ENCODE assay signal across 11 mouse cellular contexts in the genomic region with DNA sequence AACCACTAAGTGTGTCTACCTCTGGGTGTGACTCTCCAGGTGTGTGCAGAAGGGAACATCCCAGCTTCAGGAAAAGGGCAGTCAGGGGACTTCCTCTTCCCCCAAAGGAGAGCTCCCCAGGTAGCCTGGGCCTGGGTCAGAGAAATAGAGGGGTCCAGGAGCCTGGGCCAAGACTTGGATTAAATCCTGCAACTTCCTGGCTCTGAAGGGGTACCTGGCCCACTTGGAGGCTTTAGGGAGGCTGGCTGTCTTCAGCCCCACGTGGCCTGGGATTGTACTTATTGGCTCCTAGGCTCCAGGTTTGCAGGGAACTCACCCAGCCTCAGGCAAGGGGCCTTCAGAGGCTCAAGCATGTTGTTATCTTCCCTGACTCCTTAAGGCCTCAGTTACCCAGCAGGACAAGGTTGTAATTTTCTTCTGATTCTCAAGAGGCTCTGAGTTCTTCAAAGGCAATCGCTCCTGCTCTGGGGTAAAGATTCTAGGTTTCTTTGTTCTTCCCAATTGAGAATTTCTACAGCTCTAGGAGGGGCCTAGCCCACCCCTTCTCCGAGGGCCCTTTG. TPM values are rescaled to one million over a fixed set of nuclear protein-coding genes. Genes with fewer than 3 reads are reported as not detected.
DNase-seq lines count a peak whose midpoint lies in the region; ATAC-seq lines count a peak whose summit lies in the region.
"Had no signal": no experiment of that assay in that cellular context is flagged by ENCODE, and none has a peak within 500 bp of the region (broad histone marks: within the 10 kb centered on the region; RNA-seq: fewer than 3 reads in every experiment).

No protein-coding gene starts in this region.

- H3K36me3 ChIP-seq in heart, embryonic 13.5 days, result no peaks in the 10 kb centered on the region
- no peaks in the 10 kb centered on the region for H3K36me3 ChIP-seq in stomach, embryonic 16.5 days (ENCODE audit: control insufficient read depth, insufficient read depth, low read length)

- peaks cover 26% of the 10 kb centered on the region for H3K27me3 ChIP-seq in heart, embryonic 13.5 days (replicated peaks)
- no peaks in the 10 kb centered on the region for H3K27me3 ChIP-seq in stomach, embryonic 16.5 days (ENCODE audit: control insufficient read depth, insufficient read depth, low read length)

- H3K4me1 ChIP-seq in heart, embryonic 13.5 days, result peaks cover 60% of the 10 kb centered on the region
- H3K4me1 ChIP-seq in stomach, embryonic 16.5 days (ENCODE audit: control insufficient read depth, insufficient read depth, low read length), result peaks cover 26% of the 10 kb centered on the region; the same call in 1 of the 2 replicates

- H3K4me2 ChIP-seq in heart, embryonic 13.5 days, result peak overlapping the region; percentile 50
- no peak overlapping the region for H3K4me2 ChIP-seq in stomach, embryonic 16.5 days (ENCODE audit: low read depth, low read length)

- 27% methylated on average over 3 of the region's 3 CpGs for WGBS in heart, embryonic 13.5 days
- WGBS in stomach, embryonic 16.5 days, result 44% methylated on average over 3 of the region's 3 CpGs

- no peak for ATAC-seq in heart, embryonic 13.5 days (ENCODE audit: extremely low read depth, insufficient number of reproducible peaks, low FRiP score, low TSS enrichment)
- no peak for ATAC-seq in stomach, embryonic 16.5 days (ENCODE audit: insufficient read depth, low FRiP score)

- H3K9ac ChIP-seq in heart, embryonic 13.5 days, result peak overlapping the region; percentile 63
- H3K9ac ChIP-seq in stomach, embryonic 16.5 days (ENCODE audit: low read length), result peak overlapping the region; percentile 40

- H3K4me3 ChIP-seq in heart, embryonic 13.5 days, result no peak overlapping the region
- H3K4me3 ChIP-seq in stomach, embryonic 16.5 days (replicated peaks; ENCODE audit: low read length), result no peak overlapping the region

- peak overlapping the region; percentile 92 for H3K27ac ChIP-seq in heart, embryonic 13.5 days (replicated peaks)
- peak overlapping the region; percentile 75 for H3K27ac ChIP-seq in stomach, embryonic 16.5 days (ENCODE audit: low read length)

- DNase-seq in heart, adult 8-10 months (ENCODE audit: low spot score), result no peak
- peak; percentile 30 to 78 for DNase-seq in spleen, postnatal 4 days (ENCODE audit: low spot score in 2 of 2)
- DNase-seq in spleen, adult 18-20 months, result no peak
- peak; percentile 63 for DNase-seq in liver
- no peak for DNase-seq in adrenal gland, postnatal 14 days
- no peak for DNase-seq in gastrocnemius, adult 18-20 months (ENCODE audit: low spot score)

- H3K9me3 ChIP-seq in heart, embryonic 13.5 days, result no peaks in the 10 kb centered on the region
- no peaks in the 10 kb centered on the region for H3K9me3 ChIP-seq in stomach, embryonic 16.5 days (replicated peaks; ENCODE audit: control insufficient read depth, low read length)

RNA-seq across cellular contexts. Expression of a gene that starts 12.5 kb away (rescaled TPM):
- not detected in 2 replicates for polyA plus RNA-seq in heart, embryonic 13.5 days (2015; fragmentation: Nextera tagmentation; extraction: Ambion mirVana)
- total RNA-seq in heart, adult 8-10 months (2022), result not detected
- 0.29 and 0.37 TPM in 2 replicates for polyA plus RNA-seq in stomach, embryonic 16.5 days (2015; fragmentation: Nextera tagmentation; extraction: Ambion mirVana)
- total RNA-seq in adrenal gland, postnatal 14 days (2021), result not detected in 2 replicates
- not detected for total RNA-seq in gastrocnemius, adult 18-20 months (2021)
- total RNA-seq: adrenal gland, postnatal 25 days; CH12.LX; left cerebral cortex, postnatal 25 days had no signal

RNA-seq across cellular contexts. Expression of a gene that starts 20.9 kb away (rescaled TPM):
- polyA plus RNA-seq in heart, embryonic 13.5 days (2015; fragmentation: Nextera tagmentation; extraction: Ambion mirVana), result 1.6 and 2.0 TPM in 2 replicates
- under 1 TPM; 0.19 to 0.40 (median 0.25) TPM for total RNA-seq in heart, adult 8-10 months (2022)
- polyA plus RNA-seq in stomach, embryonic 16.5 days (2015; fragmentation: Nextera tagmentation; extraction: Ambion mirVana), result 9.5 and 12.0 TPM in 2 replicates
- total RNA-seq in adrenal gland, postnatal 14 days (2021), result not detected in 2 replicates
- not detected for total RNA-seq in gastrocnemius, adult 18-20 months (2021)
- total RNA-seq: adrenal gland, postnatal 25 days; left cerebral cortex, postnatal 25 days had no signal

Comparison
In these comparisons a context has a peak if more than half of its experiments do, and no peak if none do; other contexts are left out.
1. DNase-seq: peak in spleen, postnatal 4 days (2 of 2) and liver (single experiment); none in heart, adult 8-10 months (single experiment), spleen, adult 18-20 months (0 of 2), adrenal gland, postnatal 14 days (single experiment) and gastrocnemius, adult 18-20 months (single experiment).